Mouse (Mus musculus): ENCODE measurements around the gene Oxct2a. TPM values are rescaled to one million over a fixed set of nuclear protein-coding genes. Genes with fewer than 3 reads are reported as not detected.
"Not testable (repeated sequence)": the region's sequence is repeated elsewhere in the genome, so short reads cannot be mapped to it uniquely, and the experiment has no call there.

Oxct2a gene
- polyA plus RNA-seq, 1 experiment: 0.04 TPM

DNA sequence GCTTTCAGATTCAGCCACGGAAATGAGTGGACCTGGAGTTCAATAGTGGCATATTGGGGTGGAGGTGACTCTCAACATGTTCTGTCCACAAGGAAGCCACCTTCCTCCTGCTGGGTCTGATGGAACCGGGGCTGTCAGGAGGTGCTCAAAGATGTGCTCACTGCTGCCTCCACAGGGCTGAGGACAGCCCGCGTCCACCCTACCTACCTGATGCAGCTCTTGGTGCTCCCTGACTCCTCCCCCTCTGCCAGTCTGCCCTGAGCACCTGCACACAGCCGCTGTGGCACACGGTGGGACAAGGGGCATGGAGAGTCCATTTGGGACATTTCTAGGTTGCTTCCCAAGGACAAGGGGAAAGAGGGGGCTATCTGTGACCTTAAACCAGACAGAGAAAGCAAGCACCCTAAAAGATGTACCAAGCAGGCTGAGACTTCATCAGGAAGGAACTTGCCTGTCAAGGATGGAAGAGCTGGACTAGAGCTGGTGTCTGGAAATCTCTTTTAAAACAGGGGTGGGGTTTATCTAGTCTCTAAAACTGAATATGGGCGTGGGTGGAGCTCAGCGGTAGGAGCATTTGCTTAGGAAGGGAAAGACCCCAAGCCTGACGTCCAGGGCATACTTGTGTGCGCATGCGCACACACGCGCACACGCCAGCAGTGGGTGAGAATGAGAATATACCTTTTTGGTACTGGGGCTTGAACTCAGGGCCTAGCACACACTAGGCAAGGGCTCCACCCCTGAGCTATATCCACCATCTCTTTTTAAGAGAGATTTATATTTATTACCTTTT, 12.6 kb upstream of the Oxct2a start:
- DNase-seq (ENCODE audit: low read depth): no peak
- no peak for TF ChIP-seq POLR2A (IDR thresholded peaks at IDR 0.05; ENCODE audit: borderline replicate concordance, extremely low read depth, insufficient read depth, insufficient read length, poor library complexity, severe bottlenecking)
- TF ChIP-seq CTCF (IDR thresholded peaks at IDR 0.05; ENCODE audit: borderline replicate concordance, extremely low read depth, insufficient read depth, insufficient read length): no peak

DNA sequence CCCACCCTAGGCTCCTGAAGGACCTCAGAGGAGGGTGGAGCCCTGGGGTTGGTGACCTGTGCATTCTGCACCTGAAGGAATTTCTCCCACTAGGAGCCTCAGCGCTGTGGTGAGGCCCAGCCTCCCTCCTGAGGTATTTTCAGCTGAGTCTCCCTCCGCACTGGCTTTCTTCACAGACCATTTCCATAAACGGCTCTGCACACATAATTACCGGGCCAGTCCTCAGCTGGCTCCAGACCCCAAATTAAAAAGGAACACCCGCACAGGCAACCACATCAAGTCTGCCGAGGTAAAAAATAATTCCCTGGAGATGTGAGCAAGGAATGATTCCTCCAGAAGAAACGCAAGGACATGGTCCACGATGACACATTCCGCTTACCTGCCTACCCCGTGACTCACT, 11.8 kb upstream of the Oxct2a start:
- not testable (repeated sequence) for DNase-seq (ENCODE audit: low read depth)

GRCm38 (mm10) chr4:123334177-123334576, 10.7 kb upstream of the Oxct2a start:
- no peak for DNase-seq (ENCODE audit: low read depth)
- TF ChIP-seq CTCF (IDR thresholded peaks at IDR 0.05; ENCODE audit: borderline replicate concordance, extremely low read depth, insufficient read depth, insufficient read length): no peak
- TF ChIP-seq POLR2A (IDR thresholded peaks at IDR 0.05; ENCODE audit: borderline replicate concordance, extremely low read depth, insufficient read depth, insufficient read length, poor library complexity, severe bottlenecking): no peak

- no peak for DNase-seq (ENCODE audit: low read depth)
- TF ChIP-seq POLR2A (IDR thresholded peaks at IDR 0.05; ENCODE audit: borderline replicate concordance, extremely low read depth, insufficient read depth, insufficient read length, poor library complexity, severe bottlenecking): no peak
- TF ChIP-seq CTCF (IDR thresholded peaks at IDR 0.05; ENCODE audit: borderline replicate concordance, extremely low read depth, insufficient read depth, insufficient read length): peak; percentile 15; the same call in 1 of the 2 replicates
Observed at GRCm38 (mm10) chr4:123333151-123333550, 9.7 kb upstream of the Oxct2a start.

DNA sequence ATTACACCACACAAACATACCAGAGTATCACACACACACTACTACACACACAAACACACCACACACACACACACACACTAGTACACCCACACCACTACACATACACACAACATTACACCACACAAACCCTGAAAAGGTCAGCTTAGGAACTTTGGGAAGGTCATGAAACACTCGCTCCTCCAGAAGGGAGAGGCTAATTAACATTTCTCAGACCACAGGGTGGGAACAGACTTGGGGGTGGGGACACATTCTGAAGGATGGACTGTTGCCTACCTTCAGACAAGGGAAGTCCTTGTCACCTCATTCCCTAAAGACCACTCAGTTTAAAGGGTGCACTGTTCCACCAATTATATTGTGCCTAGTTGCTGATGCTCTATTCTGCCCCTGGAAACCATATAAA, 8.5 kb upstream of the Oxct2a start:
- DNase-seq (ENCODE audit: low read depth): not testable (repeated sequence)

GRCm38 (mm10) chr4:123331326-123331725, 7.9 kb upstream of the Oxct2a start:
- DNase-seq (ENCODE audit: low read depth): no peak
- TF ChIP-seq CTCF (IDR thresholded peaks at IDR 0.05; ENCODE audit: borderline replicate concordance, extremely low read depth, insufficient read depth, insufficient read length) (no peak), POLR2A (IDR thresholded peaks at IDR 0.05; ENCODE audit: borderline replicate concordance, extremely low read depth, insufficient read depth, insufficient read length, poor library complexity, severe bottlenecking) (no peak)

- DNase-seq (ENCODE audit: low read depth): no peak
- no peak for TF ChIP-seq CTCF (IDR thresholded peaks at IDR 0.05; ENCODE audit: borderline replicate concordance, extremely low read depth, insufficient read depth, insufficient read length)
- TF ChIP-seq POLR2A (IDR thresholded peaks at IDR 0.05; ENCODE audit: borderline replicate concordance, extremely low read depth, insufficient read depth, insufficient read length, poor library complexity, severe bottlenecking): no peak
Observed at GRCm38 (mm10) chr4:123328946-123329345, 5.5 kb upstream of the Oxct2a start.

DNA sequence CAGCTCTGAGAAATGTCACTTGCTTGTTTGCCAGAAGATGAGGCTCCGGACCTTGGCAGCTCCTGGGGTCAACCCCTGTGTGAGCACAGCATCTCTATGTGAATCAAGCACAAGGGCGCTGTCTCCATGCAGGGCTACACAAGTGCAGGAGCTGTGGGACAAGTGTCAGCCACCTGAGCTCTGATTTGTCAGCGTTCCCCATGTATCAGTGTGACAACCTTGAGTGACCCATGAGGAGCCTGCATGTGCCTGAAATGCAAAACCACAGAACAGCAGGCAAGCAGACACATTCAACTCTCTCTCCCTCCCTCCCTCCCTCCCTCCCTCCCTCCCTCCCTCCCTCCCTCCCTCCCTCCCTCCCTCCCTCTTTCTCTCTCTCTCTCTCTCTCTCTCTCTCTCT, 4.2 kb upstream of the Oxct2a start:
- no peak for DNase-seq (ENCODE audit: low read depth)
- TF ChIP-seq POLR2A (IDR thresholded peaks at IDR 0.05; ENCODE audit: borderline replicate concordance, extremely low read depth, insufficient read depth, insufficient read length, poor library complexity, severe bottlenecking) (no peak), CTCF (IDR thresholded peaks at IDR 0.05; ENCODE audit: borderline replicate concordance, extremely low read depth, insufficient read depth, insufficient read length) (no peak)

- no peak for TF ChIP-seq POLR2A (IDR thresholded peaks at IDR 0.05; ENCODE audit: borderline replicate concordance, extremely low read depth, insufficient read depth, insufficient read length, poor library complexity, severe bottlenecking)
- TF ChIP-seq CTCF (IDR thresholded peaks at IDR 0.05; ENCODE audit: borderline replicate concordance, extremely low read depth, insufficient read depth, insufficient read length): no peak
- DNase-seq (ENCODE audit: low read depth): peak; percentile 27
Observed at GRCm38 (mm10) chr4:123326087-123326486, 2.7 kb upstream of the Oxct2a start.

DNA sequence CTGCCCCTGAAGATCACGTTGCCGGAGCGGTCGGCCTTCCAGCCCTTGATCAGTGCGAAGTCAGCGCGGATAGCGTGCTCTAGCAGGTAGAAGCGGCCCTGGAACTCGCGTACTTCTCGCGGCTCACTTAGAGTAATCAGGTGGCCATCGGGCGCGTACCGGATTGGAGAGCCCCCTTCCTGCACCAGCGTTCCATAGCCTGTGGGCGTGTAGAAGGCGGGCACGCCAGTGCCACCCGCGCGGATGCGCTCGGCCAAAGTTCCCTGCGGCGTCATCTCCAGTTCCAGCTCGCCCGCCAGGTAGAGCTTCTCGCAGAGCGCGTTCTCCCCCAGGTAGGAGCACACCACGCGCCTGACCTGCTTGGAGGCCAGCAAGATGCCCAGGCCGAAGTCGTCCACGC, 524 bp downstream of the Oxct2a start:
- DNase-seq (ENCODE audit: low read depth): not testable (repeated sequence)

GRCm38 (mm10) chr4:123314497-123314896, 8.9 kb downstream of the Oxct2a start:
- no peak for TF ChIP-seq POLR2A (IDR thresholded peaks at IDR 0.05; ENCODE audit: borderline replicate concordance, extremely low read depth, insufficient read depth, insufficient read length, poor library complexity, severe bottlenecking)
- TF ChIP-seq CTCF (IDR thresholded peaks at IDR 0.05; ENCODE audit: borderline replicate concordance, extremely low read depth, insufficient read depth, insufficient read length): no peak
- no peak for DNase-seq (ENCODE audit: low read depth)

- DNase-seq (ENCODE audit: low read depth): no peak
- TF ChIP-seq CTCF (IDR thresholded peaks at IDR 0.05; ENCODE audit: borderline replicate concordance, extremely low read depth, insufficient read depth, insufficient read length) (no peak), POLR2A (IDR thresholded peaks at IDR 0.05; ENCODE audit: borderline replicate concordance, extremely low read depth, insufficient read depth, insufficient read length, poor library complexity, severe bottlenecking) (no peak)
Observed at GRCm38 (mm10) chr4:123313010-123313409, 10.4 kb downstream of the Oxct2a start.

DNA sequence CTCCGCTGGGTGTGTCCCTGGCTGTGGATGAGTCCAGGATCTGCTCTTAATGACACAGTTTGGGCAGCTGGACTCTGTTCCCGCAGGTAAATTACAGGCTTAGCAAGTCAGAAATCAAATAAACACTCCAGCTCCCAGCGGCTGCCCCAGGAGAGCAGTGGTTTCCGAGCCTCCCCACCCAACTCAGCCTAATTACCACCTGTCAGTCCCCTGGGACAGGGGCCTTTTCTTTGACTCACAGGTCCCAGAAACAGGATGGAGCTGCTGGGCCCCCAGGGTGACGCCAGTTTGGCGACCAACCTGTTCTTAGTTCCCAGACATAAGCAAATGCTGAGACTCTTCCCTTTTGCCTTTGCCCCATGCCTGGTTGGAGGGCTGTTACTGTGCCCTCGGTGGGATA, 11.6 kb downstream of the Oxct2a start:
- DNase-seq (ENCODE audit: low read depth): no peak
- TF ChIP-seq POLR2A (IDR thresholded peaks at IDR 0.05; ENCODE audit: borderline replicate concordance, extremely low read depth, insufficient read depth, insufficient read length, poor library complexity, severe bottlenecking): no peak
- TF ChIP-seq CTCF (IDR thresholded peaks at IDR 0.05; ENCODE audit: borderline replicate concordance, extremely low read depth, insufficient read depth, insufficient read length): no peak
